Mouse (Mus musculus) erythroblast, adult 5-6 weeks (primary cell): ENCODE measurements around the gene Coil. TPM values are rescaled to one million over a fixed set of nuclear protein-coding genes. Genes with fewer than 3 reads are reported as not detected.
A peak's percentile ranks its signal among the peaks of the same experiment; 100 is the strongest.

Experiments used
- ATAC-seq: replicated peaks from 2 replicates; pipeline ENCODE4 v1.8.0; 2016; ENCODE audit warnings: moderate number of reproducible peaks, mild to moderate bottlenecking, moderate TSS enrichment, inconsistent platforms; ENCODE audit not compliant: poor library complexity, low FRiP score, severe bottlenecking
- total RNA-seq, 2 experiments: library from RNA; stranded (forward) in 1 of 2; stranded (reverse) in 1 of 2; fragments of 150-400 nt in 1 of 2; fragments of 200-764, 138-1000 nt in 1 of 2; gene quantifications; 2 replicates each; pipeline versions ENCODE4 v1.2.3 to v1.2.4; 2015 to 2017; ENCODE audit warnings: low replicate concordance in 2 of 2

The Coil gene
- 1.3 and 2.7 TPM in 2 replicates for total RNA-seq (2015; ENCODE audit: low replicate concordance)
- total RNA-seq (2017; ENCODE audit: low replicate concordance): 1.3 and 6.3 TPM in 2 replicates

DNA sequence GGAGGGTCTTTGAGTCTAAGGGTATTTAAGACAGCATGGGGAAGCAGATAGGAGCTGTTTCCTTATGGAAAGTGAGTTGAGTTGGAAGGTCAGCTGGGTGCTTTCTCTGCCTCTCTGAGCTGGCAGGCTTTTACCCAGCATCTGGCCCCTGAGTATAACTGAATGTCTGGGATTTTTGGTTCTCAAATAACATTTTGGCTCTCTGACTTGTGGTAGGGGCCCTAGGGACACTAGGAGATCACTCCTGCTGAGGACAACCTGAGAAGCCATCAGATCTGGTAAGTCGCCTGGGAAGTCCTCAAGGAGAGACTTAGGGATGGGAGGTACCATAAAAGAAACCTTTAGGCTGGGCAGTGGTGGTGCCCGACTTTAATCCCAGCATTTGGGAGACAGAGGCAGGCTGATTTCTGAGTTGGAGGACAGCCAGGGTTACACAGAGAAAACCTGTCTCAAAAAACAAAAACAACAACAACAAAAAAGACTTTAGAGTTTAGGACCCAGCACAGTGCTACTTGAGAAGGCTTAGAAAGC lies at the start of gene Coil:
Gene Coil (plus strand): TSS at position 51 of the 531 bp plus-strand sequence.
- ATAC-seq: no peak

DNA sequence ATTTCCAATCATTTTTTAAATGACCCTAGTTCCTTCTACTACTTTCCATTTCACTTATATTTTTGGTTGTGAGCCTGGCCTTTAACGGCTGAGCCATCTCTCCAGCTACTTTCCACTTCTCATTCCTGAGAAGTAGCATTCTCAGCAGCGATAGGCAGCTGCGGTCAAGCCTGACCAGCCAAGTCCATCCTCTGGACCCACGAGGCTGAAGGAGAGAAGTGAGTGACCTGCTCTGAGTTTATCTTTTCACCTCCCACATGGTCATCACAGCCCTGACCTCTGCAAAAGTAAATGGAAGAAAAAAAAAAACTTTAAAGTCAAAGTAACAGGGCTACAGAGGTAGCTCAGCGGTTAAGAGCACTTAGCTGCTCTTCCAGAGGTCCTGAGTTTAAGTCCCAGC lies 43.5 kb upstream of the Coil start:
- ATAC-seq: no peak

DNA sequence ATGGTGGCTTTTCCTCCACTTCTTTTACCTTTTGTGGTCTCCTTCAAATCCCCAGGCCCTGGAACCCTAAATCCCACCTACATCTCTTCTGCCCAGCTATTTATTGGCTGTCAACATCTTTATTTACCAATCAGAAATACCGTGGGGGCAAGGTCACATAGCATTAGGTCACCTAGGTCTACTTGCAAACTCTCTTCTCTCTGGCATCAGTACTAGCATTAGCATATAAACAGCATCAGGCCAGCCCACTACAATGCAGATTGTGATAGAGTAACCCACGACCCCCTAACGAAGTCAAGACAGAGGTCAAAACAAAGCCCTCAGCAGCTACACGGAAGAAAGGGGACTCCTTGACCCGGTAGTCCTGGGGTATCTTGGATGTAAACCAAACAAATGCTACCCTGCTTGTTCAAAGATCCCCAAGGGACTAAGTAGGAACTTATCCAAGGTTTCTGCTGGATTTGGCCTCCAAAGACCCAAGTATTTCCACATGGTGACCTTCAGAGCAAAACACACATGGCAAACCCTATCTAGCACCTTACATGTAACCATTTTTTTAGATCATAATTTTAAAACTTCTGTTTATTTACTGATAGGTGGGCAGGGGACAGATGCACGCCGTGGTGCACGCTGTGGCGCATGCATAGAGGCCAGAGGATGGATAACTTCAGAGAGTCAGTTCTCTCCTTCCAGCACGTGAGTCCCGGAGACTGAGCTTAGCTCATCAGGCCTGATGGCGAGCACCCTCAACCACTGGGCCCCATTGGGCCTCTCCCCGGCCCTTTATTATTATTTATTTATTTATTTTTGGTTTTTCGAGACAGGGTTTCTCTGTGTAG lies 38.1 kb upstream of the Coil start:
- no peak for ATAC-seq

DNA sequence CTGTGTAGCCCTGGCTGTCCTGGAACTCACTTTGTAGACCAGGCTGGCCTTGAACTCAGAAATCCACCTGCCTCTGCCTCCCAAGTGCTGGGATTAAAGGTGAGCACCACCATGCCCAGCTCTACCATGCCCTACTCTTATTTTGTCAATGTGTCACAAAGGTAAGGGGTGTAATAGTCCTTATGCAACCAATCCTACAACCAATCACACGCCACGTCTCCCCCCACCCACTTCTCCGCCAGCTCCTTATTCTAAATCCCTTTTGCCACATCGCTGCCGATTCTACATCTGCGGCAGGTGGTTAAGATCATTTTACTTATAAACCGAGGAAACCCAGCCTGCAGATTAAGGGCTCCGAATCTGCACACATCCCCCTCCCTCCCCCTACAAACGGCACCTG lies 37.0 kb upstream of the Coil start:
- no peak for ATAC-seq

DNA sequence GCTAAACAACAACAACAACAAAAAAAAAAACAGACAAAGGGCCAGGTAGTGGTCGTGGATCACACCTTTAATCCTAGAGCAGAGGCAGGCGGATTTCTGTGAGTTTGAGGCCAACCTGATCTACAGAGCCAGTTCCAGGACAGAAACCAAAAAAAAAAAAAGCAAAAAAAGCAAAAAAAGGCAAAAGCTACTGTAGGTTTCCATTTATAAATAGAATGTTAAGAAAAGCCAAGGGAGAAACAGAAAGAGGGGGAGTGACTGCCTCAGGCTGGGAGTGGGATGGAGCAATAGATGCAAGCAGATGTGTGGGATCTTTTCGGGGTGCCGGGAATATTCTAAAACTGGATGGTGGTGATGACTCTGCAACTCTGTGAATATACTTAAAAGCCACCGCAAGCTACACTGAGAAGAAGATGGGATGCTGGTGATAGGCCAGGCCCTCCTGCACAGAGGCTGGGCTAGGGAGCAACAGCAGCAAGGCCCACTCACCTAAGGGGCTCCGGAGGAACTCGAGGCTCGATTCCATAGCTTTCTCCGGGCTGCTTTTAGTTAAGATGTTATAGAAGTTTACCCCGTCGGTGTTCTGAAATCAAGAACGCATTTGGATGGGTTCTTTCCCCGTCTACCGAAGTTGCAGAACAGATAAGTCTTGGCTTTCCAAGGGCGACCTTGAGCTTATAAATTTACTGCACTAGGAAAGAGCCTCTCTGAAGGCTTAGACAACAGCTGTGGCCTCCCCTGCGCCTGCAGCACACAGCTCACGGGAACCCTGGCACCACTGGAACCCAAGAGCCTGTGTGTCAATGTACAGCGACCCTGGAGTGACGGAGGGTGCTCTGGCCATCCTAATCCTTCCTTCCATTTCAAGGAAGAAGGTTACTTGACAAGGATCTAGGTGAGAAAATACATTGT lies 35.7 kb upstream of the Coil start:
- ATAC-seq: no peak

DNA sequence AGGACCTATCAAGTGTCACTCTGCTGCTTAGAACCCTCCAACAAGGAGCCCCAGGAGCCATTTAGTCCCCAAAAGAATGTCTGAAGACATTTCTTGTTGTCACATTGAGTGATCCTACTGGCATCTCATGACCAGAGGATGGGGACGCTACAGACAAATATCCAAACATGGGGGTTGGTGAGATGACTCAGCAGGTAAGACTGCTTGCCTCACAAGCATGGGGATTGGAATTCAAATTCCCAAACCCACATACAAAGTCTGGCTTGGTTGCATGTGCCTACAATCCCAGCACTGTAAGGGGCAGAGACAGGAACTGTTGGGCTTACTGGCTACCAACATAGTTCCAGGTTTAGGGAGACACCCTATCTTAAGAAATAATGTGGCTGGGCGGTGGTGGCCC lies 32.2 kb upstream of the Coil start:
- no peak for ATAC-seq

DNA sequence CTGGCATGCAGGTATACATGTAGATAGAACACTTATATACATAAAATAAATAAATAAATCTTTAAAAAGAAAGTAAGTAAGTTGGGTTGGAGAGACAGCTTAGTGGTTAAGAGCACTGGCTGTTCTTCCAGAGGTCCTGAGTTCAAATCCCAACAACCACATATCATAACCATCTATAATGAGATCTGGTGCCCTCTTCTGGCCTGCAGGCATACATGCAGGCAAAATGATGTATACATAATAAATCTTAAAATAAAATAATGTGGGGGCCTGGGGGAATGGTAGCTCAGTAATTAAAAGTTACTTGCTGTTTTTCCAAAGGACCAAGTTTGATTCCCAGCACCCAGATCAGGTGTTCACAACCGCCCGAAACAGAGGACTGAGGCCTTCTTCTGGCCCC lies 31.3 kb upstream of the Coil start:
- ATAC-seq: no peak

DNA sequence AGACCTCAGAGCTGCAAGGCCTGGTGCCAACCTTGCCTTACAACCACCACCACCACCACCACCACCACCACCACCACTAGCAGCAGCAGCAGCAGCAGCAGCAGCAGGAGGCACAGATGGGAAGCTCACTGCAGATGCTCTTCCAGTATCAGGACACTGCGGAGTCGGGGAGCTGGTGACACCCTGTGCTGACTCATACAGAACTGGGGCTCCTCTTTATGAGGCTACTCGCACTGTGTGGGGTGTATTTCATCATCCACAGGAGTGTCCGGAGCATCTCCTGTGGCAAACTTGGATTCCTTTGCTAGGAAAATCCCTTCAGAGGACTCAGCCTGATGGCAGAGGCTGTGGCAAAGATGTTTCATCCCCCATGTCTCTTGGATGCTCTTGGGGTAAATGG lies 30.4 kb upstream of the Coil start:
- ATAC-seq: no peak

DNA sequence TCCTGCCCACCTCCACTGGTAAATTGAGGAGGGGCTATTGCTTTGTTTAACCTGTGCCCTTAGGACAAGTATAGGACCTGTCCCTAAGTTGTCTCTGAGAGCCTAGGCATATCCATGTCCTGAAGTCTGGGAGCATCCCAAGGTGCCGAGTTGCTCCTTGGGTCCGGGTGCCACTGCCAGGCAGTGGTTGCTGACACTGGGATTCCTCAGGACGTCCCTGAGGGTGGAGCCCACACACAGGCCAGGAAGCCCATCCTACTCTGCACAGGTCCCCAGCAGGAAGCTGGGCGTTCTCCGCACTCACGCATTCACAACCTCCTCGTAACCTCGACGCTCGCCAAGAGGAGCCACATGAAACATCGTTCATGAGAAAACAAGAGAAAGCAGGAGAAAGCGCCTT lies 28.6 kb upstream of the Coil start:
- no peak for ATAC-seq

DNA sequence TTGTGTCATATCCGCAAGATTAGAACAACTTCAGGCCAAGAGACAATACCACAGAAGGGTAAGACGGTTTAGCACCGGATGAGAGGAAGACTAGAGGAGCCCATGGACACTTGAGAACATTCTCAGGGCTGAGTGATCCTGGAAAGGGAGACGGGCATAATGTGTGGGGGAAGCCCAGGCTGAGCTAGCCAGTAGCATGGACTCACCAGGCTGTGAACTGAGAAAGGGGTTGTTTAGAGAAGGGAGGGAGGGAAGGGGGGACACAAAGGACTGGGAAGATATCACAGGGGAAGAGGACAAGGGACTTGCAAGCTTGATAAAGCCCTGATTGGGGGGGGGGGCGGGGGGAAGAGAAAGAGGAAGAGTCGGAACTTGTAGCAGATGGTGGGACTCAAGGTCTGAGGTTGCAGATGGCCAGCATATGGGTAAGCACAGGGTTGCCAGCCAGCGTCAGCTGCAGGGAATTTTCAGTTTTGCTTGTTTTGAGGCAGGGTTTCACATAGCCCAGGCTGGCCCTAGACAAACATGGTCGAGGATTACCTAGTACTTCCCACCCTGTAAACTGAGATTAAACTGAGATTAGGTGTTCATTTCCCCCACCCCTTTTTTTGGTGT lies 24.0 kb upstream of the Coil start:
- no peak for ATAC-seq

DNA sequence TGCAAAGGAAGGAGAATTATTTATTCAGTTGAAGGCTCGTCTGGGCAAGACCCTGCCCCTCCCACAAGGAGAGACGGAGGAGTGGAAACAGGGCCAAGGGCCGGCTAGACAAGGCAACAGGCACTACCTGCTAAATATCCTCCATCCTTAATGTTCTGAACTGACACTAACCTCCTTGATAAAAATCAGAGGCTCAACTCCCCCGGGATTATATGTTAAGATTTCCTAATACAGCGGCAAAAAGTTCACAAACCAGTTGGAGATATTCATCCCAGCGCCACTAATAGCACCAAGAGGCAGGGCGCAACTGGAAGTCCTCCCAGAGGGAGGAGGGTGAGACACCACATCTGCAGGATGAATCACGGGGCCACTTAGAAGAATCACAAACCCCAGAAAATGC lies 21.2 kb upstream of the Coil start:
- no peak for ATAC-seq

DNA sequence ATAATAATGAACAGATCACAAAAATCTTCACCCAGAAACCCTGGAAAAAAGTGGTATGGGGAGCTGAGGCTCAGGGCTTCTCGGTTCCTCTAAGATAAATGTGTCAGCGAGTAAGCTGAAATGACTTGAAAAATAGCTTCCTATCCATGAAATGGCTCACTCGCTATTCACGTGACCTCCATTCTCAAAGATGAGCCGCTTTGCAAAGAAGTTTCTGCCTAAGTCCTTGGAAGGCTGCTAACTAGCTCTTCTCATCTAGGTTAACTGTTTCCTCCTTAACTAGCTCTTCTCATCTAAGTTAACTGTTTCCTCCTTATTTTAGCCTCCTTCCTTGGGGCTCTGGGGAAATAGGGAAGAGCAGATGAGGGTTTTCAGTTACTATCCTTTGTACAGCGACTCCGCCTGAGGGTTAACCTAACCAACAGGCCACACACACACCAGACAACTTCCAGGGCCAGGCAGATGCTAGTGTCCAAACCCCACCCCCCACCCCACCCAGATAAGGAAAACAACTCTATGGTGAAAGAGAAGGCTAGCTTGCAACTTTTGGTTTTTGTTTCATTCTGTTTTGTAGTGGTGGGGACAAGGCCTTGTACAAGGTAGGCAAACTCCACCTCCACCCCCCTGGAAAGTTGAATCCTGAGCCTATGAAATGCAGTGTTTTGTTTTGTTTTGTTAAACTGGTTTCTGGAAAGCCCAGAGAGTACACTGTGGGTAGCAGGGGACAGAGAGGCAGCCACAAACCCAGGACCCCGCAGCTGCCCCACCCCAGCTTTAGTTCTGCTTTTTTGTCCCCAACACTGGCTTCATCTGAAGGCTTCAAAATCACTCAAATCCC lies 20.0 kb upstream of the Coil start:
- no peak for ATAC-seq

DNA sequence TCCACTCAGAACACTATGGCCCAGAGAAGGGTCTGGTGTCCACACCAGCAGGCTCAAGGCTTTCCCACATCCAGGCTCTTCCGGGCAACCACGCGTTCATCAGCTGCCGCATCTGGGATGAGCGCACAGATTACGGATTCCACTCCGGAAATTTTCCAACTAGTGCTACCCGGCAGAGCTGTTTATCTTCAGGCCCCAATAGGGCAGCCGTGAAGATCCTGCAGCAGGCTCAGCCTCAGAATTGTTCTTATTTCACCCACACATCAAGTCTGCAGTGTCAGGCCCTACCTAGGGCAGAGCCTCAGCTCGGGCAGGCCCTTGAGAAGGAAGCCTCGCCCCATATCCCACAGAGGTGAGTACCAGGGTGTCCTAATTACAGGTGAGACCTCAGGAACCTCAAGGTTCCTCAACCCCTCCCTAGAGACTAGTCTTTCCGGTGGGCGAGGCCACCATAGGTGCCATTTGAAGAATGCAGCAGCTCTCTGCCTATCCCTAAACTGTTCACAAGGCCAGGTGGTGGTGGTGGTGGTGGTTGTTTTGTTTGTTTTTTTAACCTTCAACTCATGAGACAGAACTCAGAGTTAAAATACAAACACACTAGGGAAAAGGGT lies 19.3 kb upstream of the Coil start:
- no peak for ATAC-seq

DNA sequence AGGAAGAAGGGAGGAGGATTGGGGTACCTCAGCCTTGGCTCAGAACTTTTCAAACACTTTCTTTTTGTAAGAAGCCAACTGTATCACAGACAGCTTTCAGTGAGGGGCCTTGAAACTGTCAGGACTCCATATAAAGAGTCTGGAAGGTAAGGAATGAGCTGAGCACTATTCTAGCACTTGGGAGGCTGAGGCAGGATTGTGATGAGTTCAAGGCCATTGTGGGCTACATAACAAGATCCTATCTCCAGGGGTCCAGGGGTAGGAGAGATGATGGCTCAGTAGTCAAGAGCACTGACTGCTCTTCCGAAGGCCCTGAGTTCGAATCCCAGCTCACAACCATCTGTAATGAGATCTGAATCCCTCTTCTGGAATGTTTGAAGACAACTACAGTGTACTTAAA lies 18.5 kb upstream of the Coil start:
- no peak for ATAC-seq

DNA sequence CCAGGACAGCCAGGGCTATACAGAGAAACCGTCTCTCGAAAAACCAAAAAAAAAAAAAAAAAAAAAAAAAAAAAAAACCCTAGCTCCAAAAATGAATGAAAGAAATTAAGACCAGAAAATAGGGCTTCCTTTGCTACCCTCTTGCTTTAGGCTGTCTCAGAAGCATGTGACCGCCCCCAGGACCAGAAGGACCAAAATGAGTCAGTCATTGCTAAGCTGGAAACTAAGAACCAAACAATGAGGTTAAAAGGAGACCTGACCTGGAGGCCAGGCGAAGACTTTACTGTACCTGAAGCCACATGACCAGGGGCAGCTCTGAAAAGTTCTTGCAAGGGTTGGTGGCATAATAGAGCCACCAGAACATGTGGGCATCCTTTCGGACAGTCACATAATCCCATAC lies 17.9 kb upstream of the Coil start:
- ATAC-seq: no peak

DNA sequence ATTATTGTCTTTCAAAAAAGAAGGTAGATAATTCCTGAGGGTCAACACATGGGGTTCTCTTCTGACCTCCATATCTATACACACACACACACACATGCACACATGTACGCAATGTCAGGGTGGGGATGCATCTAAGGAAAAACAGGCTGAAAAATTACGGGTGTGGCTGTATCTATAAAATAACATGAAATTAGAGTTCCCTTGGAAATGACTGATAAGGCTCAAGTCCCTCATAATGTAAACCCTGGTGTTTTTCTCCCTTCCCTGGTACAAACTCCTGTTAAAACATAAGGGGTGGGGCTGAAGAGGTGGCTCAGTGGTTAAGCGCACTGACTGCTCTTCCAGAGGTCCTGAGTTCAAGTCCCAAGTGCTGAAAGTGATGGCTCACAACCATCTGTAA lies 16.5 kb upstream of the Coil start:
- peak; percentile 58 for ATAC-seq

DNA sequence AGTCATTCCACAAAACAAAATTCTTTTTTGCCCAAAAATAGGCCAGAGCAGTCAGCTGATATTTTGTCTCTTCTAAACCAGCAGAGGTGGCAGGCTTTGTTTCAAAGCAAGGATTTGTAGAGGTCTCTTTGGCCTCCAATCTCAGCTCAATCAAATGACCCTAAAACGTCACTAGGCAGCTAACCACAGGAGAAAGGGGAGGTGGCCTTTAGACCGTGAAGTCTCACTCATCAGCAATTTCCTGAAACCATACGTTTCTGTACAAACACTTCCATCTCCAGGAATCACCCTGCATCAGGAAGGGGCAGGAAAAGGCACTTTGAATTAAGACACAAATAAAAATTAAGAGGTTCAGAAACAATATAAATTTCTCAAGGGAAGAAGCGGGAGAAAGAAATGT lies 15.2 kb upstream of the Coil start:
- 0 out of 2 replicates have a peak, but pooled peaks have one; percentile 37 for ATAC-seq

DNA sequence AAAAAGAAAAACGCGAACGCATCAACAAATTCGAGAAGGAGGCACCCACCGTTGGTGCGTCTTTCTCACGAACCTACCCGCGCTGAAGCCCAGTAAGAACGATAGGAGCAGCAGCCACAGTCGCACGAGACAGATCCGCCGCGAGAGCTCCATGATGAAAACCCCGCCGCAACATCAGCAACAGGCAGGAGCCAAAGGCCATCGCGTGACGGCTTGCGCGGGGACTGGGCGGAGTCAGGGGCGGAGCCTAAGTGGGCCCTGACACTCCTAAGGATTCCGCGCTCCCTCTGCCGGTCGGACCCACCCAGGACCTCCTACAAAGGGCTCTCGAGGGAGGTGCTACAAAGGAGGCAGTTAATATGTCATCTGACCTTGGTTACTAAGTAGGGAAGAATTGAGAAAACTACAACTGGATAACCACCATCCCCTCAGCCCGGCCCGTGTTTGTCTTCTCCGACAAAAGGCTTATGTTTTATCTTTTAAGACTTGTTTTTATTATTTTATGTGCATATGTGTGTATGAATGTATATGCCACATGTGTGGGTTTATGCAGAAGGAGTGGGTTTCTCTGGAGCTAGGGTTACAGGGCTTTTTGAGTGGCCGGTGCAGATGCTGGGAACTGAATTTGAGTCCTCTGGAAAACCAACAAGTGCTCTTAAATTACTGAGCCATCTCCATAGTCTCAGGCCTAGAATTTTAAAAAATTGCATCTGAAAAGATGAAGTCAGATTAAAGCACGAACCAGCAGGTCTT lies 14.7 kb upstream of the Coil start, which contains the start of gene Scpep1:
Gene Scpep1 (minus strand): TSS at position 249 of the 753 bp plus-strand sequence.
- peak; percentile 99 for ATAC-seq
